Mouse (Mus musculus): Measurements from ENCODE around the gene Slc39a2.

- TF ChIP-seq POLR2A (IDR thresholded peaks at IDR 0.05; ENCODE audit: low read depth, low read length), result no peak
- TF ChIP-seq CTCF (IDR thresholded peaks at IDR 0.05; ENCODE audit: extremely low read depth, insufficient read depth, insufficient read length, insufficient replicate concordance), result no peak
Measured at GRCm38 (mm10) chr14:51929968-51930367, 37.3 kb downstream of the Slc39a2 start.
